Mouse (Mus musculus): Measurements from ENCODE around the gene Ugt8a.

Ugt8a gene

GRCm38 (mm10) chr3:125938092-125938755, at the start of gene Ugt8a:
Ugt8a (minus strand) TSS chr3:125938619.
- in situ Hi-C loops (cut with MboI, MseI) = no loop called here

- in situ Hi-C loops (cut with MboI, MseI) = no loop called here
Observed at GRCm38 (mm10) chr3:125986639-125987038, 48.2 kb upstream of the Ugt8a start.

- in situ Hi-C loops (cut with MboI, MseI) = no loop called here
Observed at GRCm38 (mm10) chr3:125983707-125984420, 45.4 kb upstream of the Ugt8a start.

- in situ Hi-C loops (cut with MboI, MseI) = no loop called here
Observed at GRCm38 (mm10) chr3:125979475-125979874, 41.1 kb upstream of the Ugt8a start.

- in situ Hi-C loops (cut with MboI, MseI) = no loop called here
Observed at GRCm38 (mm10) chr3:125975899-125976298, 37.5 kb upstream of the Ugt8a start.

GRCm38 (mm10) chr3:125969458-125969857, 31.0 kb upstream of the Ugt8a start:
- in situ Hi-C loops (cut with MboI, MseI) = no loop called here

- in situ Hi-C loops (cut with MboI, MseI) = no loop called here
Observed at GRCm38 (mm10) chr3:125956196-125956885, 17.9 kb upstream of the Ugt8a start.

- in situ Hi-C loops (cut with MboI, MseI) = no loop called here
Observed at GRCm38 (mm10) chr3:125954881-125955280, 16.5 kb upstream of the Ugt8a start.

GRCm38 (mm10) chr3:125940811-125941210, 2.4 kb upstream of the Ugt8a start:
- in situ Hi-C loops (cut with MboI, MseI) = no loop called here

- in situ Hi-C loops (cut with MboI, MseI) = no loop called here
Observed at GRCm38 (mm10) chr3:125938756-125939109, 314 bp upstream of the Ugt8a start.

- in situ Hi-C loops (cut with MboI, MseI) = no loop called here
Observed at GRCm38 (mm10) chr3:125937536-125938091, 805 bp downstream of the Ugt8a start.

GRCm38 (mm10) chr3:125935796-125936195, 2.6 kb downstream of the Ugt8a start:
- in situ Hi-C loops (cut with MboI, MseI) = no loop called here

- in situ Hi-C loops (cut with MboI, MseI) = no loop called here
Observed at GRCm38 (mm10) chr3:125932594-125933237, 5.7 kb downstream of the Ugt8a start.

GRCm38 (mm10) chr3:125931059-125931458, 7.4 kb downstream of the Ugt8a start:
- in situ Hi-C loops (cut with MboI, MseI) = no loop called here

GRCm38 (mm10) chr3:125920876-125921275, 17.5 kb downstream of the Ugt8a start:
- in situ Hi-C loops (cut with MboI, MseI) = no loop called here

GRCm38 (mm10) chr3:125898976-125899375, 39.4 kb downstream of the Ugt8a start:
- in situ Hi-C loops (cut with MboI, MseI) = no loop called here

GRCm38 (mm10) chr3:125887109-125887508, 51.3 kb downstream of the Ugt8a start:
- in situ Hi-C loops (cut with MboI, MseI) = no loop called here

- in situ Hi-C loops (cut with MboI, MseI) = no loop called here
Observed at GRCm38 (mm10) chr3:125884879-125885278, 53.5 kb downstream of the Ugt8a start.

- in situ Hi-C loops (cut with MboI, MseI) = no loop called here
Observed at GRCm38 (mm10) chr3:125884423-125884822, 54.0 kb downstream of the Ugt8a start.

GRCm38 (mm10) chr3:125883009-125883408, 55.4 kb downstream of the Ugt8a start:
- in situ Hi-C loops (cut with MboI, MseI) = no loop called here

GRCm38 (mm10) chr3:125881835-125882234, 56.6 kb downstream of the Ugt8a start:
- in situ Hi-C loops (cut with MboI, MseI) = no loop called here

- in situ Hi-C loops (cut with MboI, MseI) = no loop called here
Observed at GRCm38 (mm10) chr3:125874371-125874770, 64.0 kb downstream of the Ugt8a start.

All from regulatory T cell (primary cell).